Mouse (Mus musculus) cerebellum, postnatal 36 days (tissue): ENCODE data around the gene Tesk2.

Experiments used
- DNase-seq, 2 experiments: peaks; one replicate each; pipeline ENCODE4 v3.0.0; 2021 to 2022; ENCODE audit warnings: mixed read lengths in 2 of 2

Gene Tesk2

DNA sequence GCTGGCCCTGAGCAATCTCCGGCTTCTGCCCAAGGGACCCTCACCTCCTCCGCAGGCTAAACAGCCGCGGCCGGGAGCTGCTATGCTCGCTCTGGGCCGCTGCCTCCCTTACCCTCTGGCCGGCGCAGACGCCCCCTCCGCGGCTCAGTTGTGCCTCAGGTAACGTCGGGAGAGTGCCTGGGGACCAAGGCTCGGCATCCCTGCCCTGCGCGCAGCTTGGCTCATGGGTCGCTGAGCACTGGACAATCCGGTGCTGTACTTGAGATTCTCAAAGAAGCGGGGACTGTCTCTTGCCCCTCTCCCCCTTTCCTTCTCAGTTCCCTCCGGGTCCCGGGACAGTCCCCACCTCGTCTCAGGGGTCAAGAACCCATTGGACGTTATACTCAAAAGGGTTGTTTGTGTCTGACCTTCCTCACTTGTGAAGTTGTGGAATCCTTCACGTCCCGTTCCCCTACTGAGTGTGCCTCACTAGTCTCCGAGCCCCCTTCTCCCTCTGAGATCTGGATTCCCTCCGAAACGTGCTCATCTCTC, 415 bp downstream of the Tesk2 start:
- DNase-seq: no peak

DNA sequence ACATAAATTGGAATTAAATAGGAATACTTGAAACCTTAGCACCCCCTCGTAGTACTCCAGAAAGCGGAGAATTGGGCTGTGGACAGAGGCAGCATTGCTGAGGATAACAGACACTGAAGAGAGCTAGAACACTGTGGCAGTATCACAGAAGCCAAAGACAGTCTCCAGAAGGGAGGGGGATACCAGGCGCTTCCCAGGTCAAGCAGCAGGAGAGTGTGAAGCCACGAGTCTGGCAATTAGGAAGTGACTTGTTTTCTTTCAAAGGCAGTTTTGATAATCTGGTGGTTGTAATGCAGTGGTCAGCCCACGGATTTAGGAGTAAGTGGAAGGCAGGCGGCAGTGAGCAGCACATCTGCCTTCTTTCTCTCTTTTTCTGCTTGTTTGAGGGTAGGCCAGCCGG, 1.5 kb downstream of the Tesk2 start:
- no peak for DNase-seq

DNA sequence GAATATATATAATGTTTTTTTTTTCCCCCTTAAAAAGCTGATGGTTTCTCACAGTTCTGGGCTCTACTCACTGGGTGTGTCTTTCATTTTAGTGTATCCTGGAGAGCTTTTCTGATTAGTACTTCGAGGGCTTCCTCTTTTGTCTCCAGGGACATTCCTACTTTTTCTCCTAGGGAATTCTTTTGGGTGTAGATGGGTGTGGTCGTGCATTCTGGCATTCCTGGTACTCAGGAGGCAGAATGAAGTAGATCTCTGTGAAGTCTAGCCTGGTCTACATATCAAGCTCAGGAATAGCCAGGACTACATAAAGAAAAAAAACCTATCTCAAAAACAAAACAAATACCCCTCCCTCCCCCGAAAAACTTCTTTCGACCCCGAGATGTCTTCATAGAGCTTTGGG, 4.7 kb downstream of the Tesk2 start:
- DNase-seq: no peak

GRCm38 (mm10) chr4:116727401-116727800, 6.7 kb downstream of the Tesk2 start:
- no peak for DNase-seq

GRCm38 (mm10) chr4:116729532-116729931, 8.8 kb downstream of the Tesk2 start:
- no peak for DNase-seq

- no peak for DNase-seq
Measured at GRCm38 (mm10) chr4:116731077-116731476, 10.3 kb downstream of the Tesk2 start.

GRCm38 (mm10) chr4:116732355-116732754, 11.6 kb downstream of the Tesk2 start:
- no peak for DNase-seq

- no peak for DNase-seq
Measured at GRCm38 (mm10) chr4:116734996-116735395, 14.2 kb downstream of the Tesk2 start.

DNA sequence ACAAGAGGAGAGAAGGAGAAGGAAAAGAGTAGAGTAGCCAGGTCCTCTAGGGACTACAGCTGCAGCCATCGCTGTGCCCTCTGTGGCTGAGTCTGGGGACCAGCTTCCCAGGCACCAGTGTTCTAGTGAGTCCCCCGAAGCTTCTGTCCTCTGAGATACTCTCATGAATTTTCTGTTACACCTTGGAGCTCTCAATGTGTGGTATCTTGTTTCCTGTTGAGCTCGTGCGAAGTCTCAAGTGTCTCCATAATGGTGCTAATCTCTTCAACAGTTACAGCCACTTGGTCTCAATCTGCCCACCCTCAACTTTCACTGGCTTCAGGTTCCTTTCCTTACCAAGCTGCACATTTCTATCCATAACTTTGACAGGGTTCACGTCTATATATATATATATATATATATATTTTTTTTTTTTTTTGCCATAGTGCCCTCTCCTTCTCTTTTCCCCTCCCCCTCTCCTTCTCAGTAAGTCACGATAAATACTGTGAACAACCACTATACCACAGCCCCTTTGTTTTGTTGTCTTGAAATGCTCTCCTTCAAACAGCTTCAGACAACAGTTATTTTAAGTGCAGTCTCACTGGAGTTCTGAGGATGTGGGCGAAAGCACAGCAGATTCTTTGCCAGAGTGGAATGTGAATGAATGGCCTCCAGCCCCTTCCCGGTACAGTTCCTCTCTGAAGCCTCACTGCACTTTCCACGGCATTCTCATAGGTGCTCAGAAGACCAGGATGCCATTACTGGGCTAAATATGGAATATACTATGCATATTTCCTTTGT, 18.4 kb downstream of the Tesk2 start:
- no peak for DNase-seq

- DNase-seq: no peak
Measured at GRCm38 (mm10) chr4:116749750-116750149, 29.0 kb downstream of the Tesk2 start.

- no peak for DNase-seq
Measured at GRCm38 (mm10) chr4:116761914-116762313, 41.2 kb downstream of the Tesk2 start.

- no peak for DNase-seq
Measured at GRCm38 (mm10) chr4:116764001-116764400, 43.3 kb downstream of the Tesk2 start.

- DNase-seq: no peak
Measured at GRCm38 (mm10) chr4:116768510-116768909, 47.8 kb downstream of the Tesk2 start.

GRCm38 (mm10) chr4:116769060-116769459, 48.3 kb downstream of the Tesk2 start:
- no peak for DNase-seq

- DNase-seq: no peak
Measured at GRCm38 (mm10) chr4:116776391-116776790, 55.6 kb downstream of the Tesk2 start.

DNA sequence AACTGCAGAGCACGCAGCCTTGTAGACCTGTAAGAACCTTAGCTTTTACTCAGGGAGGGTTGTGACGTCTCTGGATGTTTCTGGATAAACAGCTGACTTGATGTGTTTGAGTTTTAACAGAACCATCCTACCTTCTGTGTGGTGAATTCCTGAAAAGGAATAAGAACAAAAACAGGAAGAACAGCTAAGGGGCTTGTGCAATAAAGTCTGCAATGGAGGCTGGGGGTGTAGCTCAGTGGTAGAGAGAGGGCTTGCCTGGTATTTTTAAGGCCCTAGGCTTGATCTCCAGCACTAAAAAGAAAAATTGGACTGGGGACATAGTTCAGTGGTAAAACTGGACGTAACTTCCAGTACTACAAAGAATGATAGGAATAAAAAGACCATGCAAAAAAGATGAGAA, 56.3 kb downstream of the Tesk2 start:
- DNase-seq: no peak

GRCm38 (mm10) chr4:116780541-116780940, 59.8 kb downstream of the Tesk2 start:
- DNase-seq: no peak

- no peak for DNase-seq
Measured at GRCm38 (mm10) chr4:116781366-116781765, 60.6 kb downstream of the Tesk2 start.

DNA sequence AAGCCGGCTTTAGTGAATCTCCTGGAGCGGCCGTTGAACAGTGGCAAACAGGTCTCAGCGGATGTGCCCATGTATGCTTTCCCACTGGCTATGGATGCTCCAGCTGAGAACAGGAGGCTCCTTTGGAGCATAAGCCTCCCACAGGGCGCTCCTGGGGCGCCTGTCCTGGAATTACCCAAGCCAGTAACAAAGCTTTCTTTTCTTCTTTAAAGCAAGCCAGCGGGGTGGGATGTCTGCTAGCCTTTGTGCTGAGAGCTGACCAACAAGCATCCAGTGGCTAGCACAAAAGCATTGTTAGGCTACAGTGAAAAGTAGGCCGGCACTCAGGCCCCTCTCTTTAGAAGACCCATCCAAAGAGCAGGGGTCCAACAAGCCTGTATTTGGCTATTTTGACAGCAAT, 61.4 kb downstream of the Tesk2 start:
- DNase-seq: no peak

DNA sequence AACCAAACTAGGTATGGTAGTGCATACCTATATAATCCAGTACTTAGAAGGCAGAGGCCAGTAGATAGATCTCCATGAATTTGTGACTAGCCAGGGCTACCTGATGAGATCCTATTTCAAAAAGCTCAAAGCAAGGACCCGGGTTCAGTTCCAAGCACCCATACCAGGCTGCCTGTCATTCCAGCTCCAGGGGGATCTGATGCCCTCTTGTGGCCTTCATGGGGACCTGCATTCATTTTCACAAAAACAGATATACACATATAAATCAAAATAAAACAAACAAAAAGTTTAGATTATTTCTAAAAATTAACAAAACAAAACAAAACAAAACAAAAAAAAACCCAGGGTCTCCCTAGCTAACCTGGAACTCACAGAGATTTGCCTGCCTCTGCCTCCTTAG, 65.8 kb downstream of the Tesk2 start:
- DNase-seq: no peak

GRCm38 (mm10) chr4:116787985-116788760, 67.4 kb downstream of the Tesk2 start:
- DNase-seq: no peak

- DNase-seq: peak; percentile 76 to 90
Measured at GRCm38 (mm10) chr4:116788956-116789355, 68.2 kb downstream of the Tesk2 start.

DNA sequence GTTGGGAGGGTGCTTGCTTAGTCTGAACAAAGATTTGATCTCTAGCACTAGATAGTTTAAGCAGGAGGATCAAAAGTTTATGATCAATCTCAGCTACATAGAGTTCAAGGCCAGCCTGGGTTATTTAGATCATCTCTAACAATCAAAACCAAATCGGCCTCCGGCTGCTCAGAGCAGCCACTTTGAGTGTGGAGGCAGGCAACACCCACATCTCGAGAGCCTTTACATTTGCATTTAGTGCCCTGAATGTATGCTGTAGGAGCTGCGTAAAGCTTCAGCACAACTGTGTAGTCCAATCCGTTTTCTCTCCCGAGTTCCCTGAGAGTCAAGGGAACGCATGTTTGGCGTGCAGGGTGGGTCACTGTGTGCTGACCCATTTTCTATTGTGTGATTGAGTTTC, 71.7 kb downstream of the Tesk2 start:
- DNase-seq: no peak

- no peak for DNase-seq
Measured at GRCm38 (mm10) chr4:116794273-116794672, 73.5 kb downstream of the Tesk2 start.
